Mouse (Mus musculus) liver, embryonic 11.5 days (tissue): Measurements from ENCODE around the gene Tmem179b. TPM values are rescaled to one million over a fixed set of nuclear protein-coding genes. Genes with fewer than 3 reads are reported as not detected.

Source experiments
- ATAC-seq: fragments of 200-750 bp; cut with Nextera tagmentation; replicated peaks from 2 replicates; pipeline ENCODE4 v1.8.0; 2017; ENCODE audit warnings: moderate number of reproducible peaks, mild to moderate bottlenecking, moderate TSS enrichment, moderate library complexity; ENCODE audit not compliant: low FRiP score
- DNase-seq: peaks from one replicate; pipeline ENCODE4 v3.0.0-alpha.2; 2017; ENCODE audit warnings: low spot score
- H3K27ac ChIP-seq: fragments of 300-500 bp; sonication (generic); 2 replicates; pipeline ENCODE4 v1.5.1; 2014; ENCODE audit warnings: mild to moderate bottlenecking, low read depth, low read length, control low read depth
- H3K27me3 ChIP-seq: fragments of 300-500 bp; sonication (generic); replicated peaks from 2 replicates; pipeline ENCODE4 v1.6.1; 2014; ENCODE audit warnings: low read length, mixed read lengths; ENCODE audit not compliant: control insufficient read depth, insufficient read depth
- H3K36me3 ChIP-seq: fragments of 300-500 bp; sonication (generic); 2 replicates; pipeline ENCODE4 v1.6.1; 2014; ENCODE audit warnings: mild to moderate bottlenecking, low read length, moderate library complexity, mixed read lengths; ENCODE audit not compliant: control insufficient read depth, insufficient read depth
- H3K4me1 ChIP-seq: fragments of 300-500 bp; sonication (generic); replicated peaks from 2 replicates; pipeline ENCODE4 v1.6.1; 2014; ENCODE audit warnings: low read length, mixed read lengths; ENCODE audit not compliant: control insufficient read depth, insufficient read depth
- H3K4me2 ChIP-seq: fragments of 300-500 bp; sonication (generic); 2 replicates; pipeline ENCODE4 v1.6.1; 2014; ENCODE audit warnings: mild to moderate bottlenecking, control low read depth, moderate library complexity
- H3K4me3 ChIP-seq: fragments of 300-500 bp; sonication (generic); 2 replicates; pipeline ENCODE4 v1.5.1; 2014; ENCODE audit warnings: low read depth, low read length, control low read depth
- H3K9ac ChIP-seq: fragments of 300-500 bp; sonication (generic); 2 replicates; pipeline ENCODE4 v1.6.1; 2014; ENCODE audit warnings: low read depth, low read length, control low read depth
- H3K9me3 ChIP-seq: fragments of 300-500 bp; sonication (generic); 2 replicates; pipeline ENCODE4 v1.6.1; 2016; ENCODE audit warnings: low read length, inconsistent platforms, mixed read lengths; ENCODE audit not compliant: control insufficient read depth
- WGBS: fragments of 180-500 bp; shearing (Covaris S2); extraction: QIAGEN DNeasy Blood & Tissue Kit; methylation state at CpG from one replicate; pipeline ENCODE4 v1.1.7; 2014; 5-methylcytosine and 5-hydroxymethylcytosine counted together
- polyA plus RNA-seq: library from polyadenylated mRNA; unstranded; fragments of >200 nt; fragmentation: Nextera tagmentation; extraction: Ambion mirVana; gene quantifications from 2 replicates; pipeline ENCODE4 v1.2.1, GENCODE M21; 2014

Gene Tmem179b
- polyA plus RNA-seq, 1 experiment from 2014 or later, result 119 TPM

DNA sequence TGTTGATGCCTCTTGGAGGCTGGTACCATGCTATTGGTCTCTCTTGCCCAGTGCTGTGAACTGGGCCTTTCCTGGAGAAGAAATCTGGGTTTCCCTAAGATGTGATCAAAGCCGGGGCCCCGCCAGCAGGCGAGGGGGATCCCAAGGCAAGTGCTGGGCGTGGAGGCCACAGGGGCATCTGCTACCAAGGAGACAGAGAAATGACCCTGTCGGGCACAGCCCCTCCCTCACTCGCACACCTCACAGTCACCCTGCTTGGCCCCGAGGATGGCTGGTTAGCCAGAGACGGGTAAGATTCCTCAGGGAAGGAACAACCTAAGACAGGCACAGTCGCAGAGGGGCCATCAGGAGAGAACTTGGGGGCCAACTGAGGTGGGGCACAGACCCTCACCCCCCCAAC, 8.7 kb downstream of the Tmem179b start:
- no peaks in the 10 kb centered on the region for H3K27me3 ChIP-seq
- no peaks in the 10 kb centered on the region; the same call in 1 of the 2 replicates for H3K9me3 ChIP-seq
- H3K9ac ChIP-seq, result no peak overlapping the region
- ATAC-seq (no peak), DNase-seq (no peak)
- peaks cover 68% of the 10 kb centered on the region for H3K36me3 ChIP-seq
- H3K4me2 ChIP-seq, result no peak overlapping the region
- H3K4me1 ChIP-seq, result peaks cover 5% of the 10 kb centered on the region
- 93% methylated on average over 9 of the region's 9 CpGs for WGBS
- H3K4me3 ChIP-seq, result no peak overlapping the region
- H3K27ac ChIP-seq, result no peak overlapping the region

- H3K9ac ChIP-seq, result no peak overlapping the region
- peaks cover 10% of the 10 kb centered on the region for H3K4me1 ChIP-seq
- H3K9me3 ChIP-seq, result no peaks in the 10 kb centered on the region; the same call in 1 of the 2 replicates
- ATAC-seq (no peak), DNase-seq (no peak)
- no peaks in the 10 kb centered on the region for H3K27me3 ChIP-seq
- H3K27ac ChIP-seq, result no peak overlapping the region
- peaks cover 56% of the 10 kb centered on the region for H3K36me3 ChIP-seq
- no peak overlapping the region for H3K4me3 ChIP-seq
- H3K4me2 ChIP-seq, result no peak overlapping the region
- 84% methylated on average over 4 of the region's 4 CpGs for WGBS
These were observed 11.0 kb downstream of the Tmem179b start for GRCm38 (mm10) chr19:8763276-8763675.

GRCm38 (mm10) chr19:8760757-8761156, 13.5 kb downstream of the Tmem179b start:
- Histone ChIP-seq H3K4me1 (peaks cover 12% of the 10 kb centered on the region), H3K9ac (no peak overlapping the region), H3K9me3 (no peaks in the 10 kb centered on the region; the same call in 1 of the 2 replicates), H3K4me3 (no peak overlapping the region), H3K27me3 (no peaks in the 10 kb centered on the region), H3K27ac (no peak overlapping the region), H3K36me3 (peaks cover 33% of the 10 kb centered on the region), H3K4me2 (no peak overlapping the region)
- no peak for ATAC-seq
- WGBS, result 88% methylated on average over 2 of the region's 2 CpGs
- no peak for DNase-seq

DNA sequence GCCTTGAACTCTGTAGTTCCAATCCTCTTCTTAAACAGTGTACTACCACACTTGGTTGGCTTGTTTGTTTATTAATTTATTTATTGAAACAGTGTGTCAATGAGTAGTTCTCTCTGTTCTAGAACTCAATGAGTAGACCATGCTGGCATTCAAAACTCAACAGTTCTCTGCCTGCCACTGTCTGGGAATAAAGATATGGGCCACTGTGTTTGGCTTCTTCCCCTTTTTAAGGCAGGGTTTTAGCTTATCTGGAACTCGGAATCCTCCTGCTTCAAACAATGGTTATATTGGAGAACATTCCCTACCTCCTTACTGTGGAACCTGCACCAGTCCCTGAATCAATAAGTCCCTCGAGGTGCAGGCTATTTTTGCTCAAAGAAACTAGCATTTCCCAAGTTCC, 15.4 kb downstream of the Tmem179b start:
- H3K4me3 ChIP-seq, result peak overlapping the region; percentile 89
- H3K36me3 ChIP-seq, result peaks cover 23% of the 10 kb centered on the region

DNA sequence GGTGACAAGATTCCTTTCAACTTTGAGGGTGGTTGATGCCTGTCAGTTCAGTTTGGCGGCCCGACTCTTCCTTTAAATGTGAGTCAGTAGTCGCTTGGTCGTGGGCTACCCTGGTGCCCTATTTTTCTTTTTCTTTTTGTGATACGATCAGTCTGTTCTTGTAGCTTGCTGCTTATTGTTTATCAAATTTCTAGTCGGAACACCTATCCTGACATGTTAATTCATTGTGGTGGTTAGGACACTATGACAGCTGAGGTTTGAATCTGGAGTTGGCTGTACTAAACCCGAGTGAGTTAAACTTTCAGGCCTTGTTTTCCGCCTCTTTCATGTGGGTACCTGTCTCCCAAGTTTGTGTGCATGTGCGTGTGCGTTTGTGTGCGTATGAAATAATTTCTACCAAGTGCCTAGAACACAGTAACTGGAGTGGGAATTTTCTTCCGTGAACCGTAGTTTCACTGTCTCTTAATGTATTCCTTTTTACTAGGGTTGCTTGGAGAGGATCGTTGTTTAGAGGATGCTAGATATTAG, 16.7 kb downstream of the Tmem179b start:
- H3K4me2 ChIP-seq, result peak overlapping the region; percentile 85
- peaks cover 18% of the 10 kb centered on the region for H3K36me3 ChIP-seq
- H3K4me3 ChIP-seq, result peak overlapping the region; percentile 89
- peaks cover 18% of the 10 kb centered on the region for H3K4me1 ChIP-seq
- H3K27me3 ChIP-seq, result no peaks in the 10 kb centered on the region
- H3K27ac ChIP-seq, result peak overlapping the region; percentile 93
- ATAC-seq (no peak; the same call in 1 of the 2 replicates), DNase-seq (no peak)
- no peaks in the 10 kb centered on the region for H3K9me3 ChIP-seq
- WGBS, result 5% methylated on average over 14 of the region's 14 CpGs
- H3K9ac ChIP-seq, result peak overlapping the region; percentile 93

More for the DNA sequence above, 15.4 kb downstream of the Tmem179b start:
- ATAC-seq (no peak), DNase-seq (no peak)
- Histone ChIP-seq H3K9ac (peak overlapping the region; percentile 64), H3K9me3 (no peaks in the 10 kb centered on the region), H3K27ac (peak overlapping the region; percentile 53), H3K4me1 (peaks cover 18% of the 10 kb centered on the region), H3K27me3 (no peaks in the 10 kb centered on the region), H3K4me2 (peak overlapping the region; percentile 85)
- 46% methylated on average over 2 of the region's 2 CpGs for WGBS

DNA sequence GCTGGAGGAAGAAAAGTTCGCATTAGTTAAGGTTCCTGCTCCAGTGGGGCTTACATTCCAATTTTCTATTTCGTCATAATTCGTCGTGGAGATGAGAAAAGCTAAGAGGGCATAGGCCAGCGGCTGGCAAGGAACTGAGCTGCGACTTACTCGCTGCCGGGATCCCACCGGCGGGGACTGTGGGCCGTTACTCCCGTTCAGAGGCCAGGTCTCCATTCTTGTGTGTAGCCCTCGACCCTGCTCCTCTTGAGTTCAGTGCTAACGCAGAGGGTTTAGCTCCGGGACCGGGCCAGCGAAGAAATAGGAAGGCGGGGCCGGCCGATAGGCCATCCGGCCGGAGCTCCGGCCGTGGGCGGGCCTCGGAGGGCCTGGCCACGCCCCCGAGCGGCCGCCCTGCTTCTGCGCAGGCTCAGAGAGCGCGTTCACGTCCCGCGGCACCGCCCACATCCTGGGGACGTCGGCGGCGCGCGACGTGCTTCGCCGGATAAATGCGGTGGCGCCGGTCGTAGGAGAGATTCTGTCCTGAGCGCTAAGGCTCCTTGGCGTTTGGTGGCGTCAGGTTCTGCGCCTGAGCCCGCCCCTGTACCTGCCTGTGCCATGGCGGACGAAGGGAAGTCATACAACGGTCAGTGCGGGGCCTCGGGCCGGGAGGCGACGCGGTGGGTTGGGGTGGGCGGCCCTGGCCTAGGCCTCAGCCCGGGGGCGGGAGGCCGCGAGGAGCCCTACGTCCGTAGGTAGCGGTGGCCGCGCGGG, 17.5 kb downstream of the Tmem179b start, which contains the start of gene Nxf1:
Nxf1 (plus strand) TSS at position 439 of the 753 bp plus-strand sequence.
- peak within 1 kb of the TSS; percentile 85 for H3K4me2 ChIP-seq
- DNase-seq (peak; percentile 90), ATAC-seq (peak; percentile 85)
- H3K27me3 ChIP-seq, result no peaks in the 10 kb centered on the region
- H3K9ac ChIP-seq, result peak within 1 kb of the TSS; percentile 93
- H3K36me3 ChIP-seq, result peaks cover 15% of the 10 kb centered on the region
- no peaks in the 10 kb centered on the region for H3K9me3 ChIP-seq
- WGBS, result under 1% methylated on average over 75 of the region's 75 CpGs
- peaks cover 18% of the 10 kb centered on the region for H3K4me1 ChIP-seq
- peak within 1 kb of the TSS; percentile 89 for H3K4me3 ChIP-seq
- H3K27ac ChIP-seq, result peak within 1 kb of the TSS; percentile 93

- WGBS, result 43% methylated on average over 3 of the region's 3 CpGs
- no peak for ATAC-seq
- peaks cover 18% of the 10 kb centered on the region for H3K4me1 ChIP-seq
- H3K9me3 ChIP-seq, result no peaks in the 10 kb centered on the region
- DNase-seq, result no peak
- peak overlapping the region; percentile 93 for H3K9ac ChIP-seq
- peaks cover 22% of the 10 kb centered on the region for H3K36me3 ChIP-seq
- no peak overlapping the region for H3K27ac ChIP-seq
- H3K4me2 ChIP-seq, result peak overlapping the region; percentile 85
- H3K27me3 ChIP-seq, result no peaks in the 10 kb centered on the region
- peak overlapping the region; percentile 89 for H3K4me3 ChIP-seq
These were observed 18.6 kb downstream of the Tmem179b start for GRCm38 (mm10) chr19:8755652-8756051.

- ATAC-seq (no peak), DNase-seq (no peak)
- Histone ChIP-seq H3K27ac (no peak overlapping the region), H3K4me2 (no peak overlapping the region), H3K4me3 (no peak overlapping the region), H3K9ac (no peak overlapping the region), H3K4me1 (peaks cover 7% of the 10 kb centered on the region; the same call in 1 of the 2 replicates), H3K27me3 (no peaks in the 10 kb centered on the region), H3K9me3 (no peaks in the 10 kb centered on the region), H3K36me3 (peaks cover 47% of the 10 kb centered on the region)
- WGBS, result 68% methylated on average over 2 of the region's 2 CpGs
These were observed 26.9 kb downstream of the Tmem179b start for GRCm38 (mm10) chr19:8747368-8747767.
